Comparison of ENCODE assay signal across 17 mouse cellular contexts in the genomic region with DNA sequence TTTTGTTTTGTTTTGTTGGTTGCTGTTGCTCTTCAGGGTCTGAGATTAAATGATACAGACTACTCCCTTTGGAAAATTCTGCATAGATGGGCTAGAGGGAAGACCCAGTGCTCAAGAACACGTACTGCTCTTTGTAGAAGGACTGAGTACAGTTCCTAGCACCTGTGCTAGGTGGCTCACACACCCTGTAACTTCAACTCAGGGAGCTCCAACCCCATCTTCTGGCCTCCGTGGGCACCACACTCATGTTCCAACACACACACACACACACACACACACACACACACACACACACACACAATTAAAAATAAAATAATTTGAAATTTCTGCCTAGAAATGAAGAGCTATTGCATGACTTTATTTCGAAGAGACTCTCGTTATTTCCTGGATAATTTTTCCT. TPM values are rescaled to one million over a fixed set of nuclear protein-coding genes. Genes with fewer than 3 reads are reported as not detected.
DNase-seq lines count a peak whose midpoint lies in the region; ATAC-seq and TF ChIP-seq lines count a peak whose summit lies in the region.
"Had no signal": no experiment of that assay in that cellular context is flagged by ENCODE, and none has a peak within 500 bp of the region (broad histone marks: within the 10 kb centered on the region; RNA-seq: fewer than 3 reads in every experiment).

No protein-coding gene starts in this region.

- H3K27ac ChIP-seq in heart, embryonic 15.5 days, result 0 out of 2 replicates have a peak overlapping the region, but pooled peaks have one; percentile 65
- no peak overlapping the region for H3K27ac ChIP-seq in neural tube, embryonic 12.5 days
- H3K27ac ChIP-seq in midbrain, embryonic 11.5 days (ENCODE audit: low read depth, low read length), result peak overlapping the region; percentile 79; the same call in 1 of the 2 replicates
- H3K27ac ChIP-seq in layer of hippocampus, adult 2 months, result no peak overlapping the region
- H3K27ac ChIP-seq: intestine, embryonic 15.5 days; kidney, embryonic 15.5 days; liver, embryonic 14.5 days; macrophage had no signal

- no peak overlapping the region for H3K4me3 ChIP-seq in heart, embryonic 15.5 days
- no peak overlapping the region for H3K4me3 ChIP-seq in neural tube, embryonic 12.5 days
- H3K4me3 ChIP-seq in midbrain, embryonic 11.5 days (ENCODE audit: low read depth, low read length), result no peak overlapping the region
- H3K4me3 ChIP-seq in layer of hippocampus, adult 2 months, result no peak overlapping the region
- H3K4me3 ChIP-seq: embryonic facial prominence, embryonic 13.5 days; intestine, embryonic 15.5 days; kidney, embryonic 15.5 days; lung, embryonic 15.5 days had no signal

- no peaks in the 10 kb centered on the region for H3K27me3 ChIP-seq in heart, embryonic 15.5 days
- H3K27me3 ChIP-seq in neural tube, embryonic 12.5 days (replicated peaks), result peaks cover 7% of the 10 kb centered on the region; the same call in 1 of the 2 replicates
- peaks cover 4% of the 10 kb centered on the region for H3K27me3 ChIP-seq in midbrain, embryonic 11.5 days (ENCODE audit: control insufficient read depth, insufficient read depth, low read length)
- H3K27me3 ChIP-seq: embryonic facial prominence, embryonic 13.5 days; intestine, embryonic 15.5 days; kidney, embryonic 15.5 days; lung, embryonic 15.5 days had no signal

- no peak for ATAC-seq in heart, embryonic 15.5 days (replicated peaks; ENCODE audit: insufficient number of reproducible peaks, insufficient read depth, low FRiP score, low read depth)
- 0 out of 2 replicates have a peak, but pooled peaks have one; percentile 15 for ATAC-seq in neural tube, embryonic 12.5 days (ENCODE audit: low FRiP score, low read depth)
- ATAC-seq in midbrain, embryonic 11.5 days (ENCODE audit: low FRiP score), result peak; percentile 62
- ATAC-seq: intestine, embryonic 15.5 days had no signal

- no peak for DNase-seq in heart, postnatal 4 days
- no peak for DNase-seq in neural tube, embryonic 10.5 days (ENCODE audit: extremely low spot score, low spot score)
- DNase-seq in midbrain, embryonic 11.5 days (ENCODE audit: low spot score, missing footprints), result no peak
- DNase-seq in left cerebral cortex, postnatal 14 days (ENCODE audit: low spot score in 2 of 2), result no peak
- DNase-seq in layer of hippocampus, adult 2 months (ENCODE audit: low spot score in 2 of 2), result no peak
- DNase-seq: adrenal gland, adult 2 months; right cerebral cortex, postnatal 14 days; spleen, adult 18-20 months; thymus, postnatal 36 days had no signal

- 81% methylated on average over 4 of the region's 4 CpGs for WGBS in heart, embryonic 15.5 days
- 62% methylated on average over 4 of the region's 4 CpGs for WGBS in neural tube, embryonic 12.5 days
- 59% methylated on average over 4 of the region's 4 CpGs for WGBS in midbrain, embryonic 11.5 days

- no peaks in the 10 kb centered on the region for H3K9me3 ChIP-seq in heart, embryonic 15.5 days (replicated peaks)
- peaks cover 7% of the 10 kb centered on the region; the same call in 1 of the 2 replicates for H3K9me3 ChIP-seq in neural tube, embryonic 12.5 days
- H3K9me3 ChIP-seq in midbrain, embryonic 11.5 days (ENCODE audit: control insufficient read depth, low read length), result peaks cover 6% of the 10 kb centered on the region; the same call in 1 of the 2 replicates
- H3K9me3 ChIP-seq: embryonic facial prominence, embryonic 13.5 days; intestine, embryonic 15.5 days; kidney, embryonic 15.5 days; lung, embryonic 15.5 days had no signal

- no peaks in the 10 kb centered on the region for H3K36me3 ChIP-seq in heart, embryonic 15.5 days
- no peaks in the 10 kb centered on the region for H3K36me3 ChIP-seq in neural tube, embryonic 12.5 days
- H3K36me3 ChIP-seq in midbrain, embryonic 11.5 days (ENCODE audit: control insufficient read depth, insufficient read depth, low read length), result no peaks in the 10 kb centered on the region
- H3K36me3 ChIP-seq: embryonic facial prominence, embryonic 13.5 days; intestine, embryonic 15.5 days; kidney, embryonic 15.5 days; lung, embryonic 15.5 days had no signal

- no peak overlapping the region for H3K4me2 ChIP-seq in heart, embryonic 15.5 days
- H3K4me2 ChIP-seq in neural tube, embryonic 12.5 days (replicated peaks), result no peak overlapping the region
- H3K4me2 ChIP-seq in midbrain, embryonic 11.5 days, result no peak overlapping the region
- H3K4me2 ChIP-seq: intestine, embryonic 15.5 days; kidney, embryonic 15.5 days; lung, embryonic 15.5 days had no signal

- no peak overlapping the region for H3K9ac ChIP-seq in heart, embryonic 15.5 days
- H3K9ac ChIP-seq in neural tube, embryonic 12.5 days, result no peak overlapping the region
- no peak overlapping the region for H3K9ac ChIP-seq in midbrain, embryonic 11.5 days (ENCODE audit: low read length)
- H3K9ac ChIP-seq: intestine, embryonic 15.5 days; kidney, embryonic 15.5 days; liver, embryonic 14.5 days; lung, embryonic 15.5 days had no signal

- TF ChIP-seq CTCF in layer of hippocampus, adult 2 months (conservative IDR thresholded peaks at IDR 0.05), result no peak

- H3K4me1 ChIP-seq in heart, embryonic 15.5 days (replicated peaks), result peaks cover 22% of the 10 kb centered on the region
- H3K4me1 ChIP-seq in neural tube, embryonic 12.5 days, result peaks cover 14% of the 10 kb centered on the region
- H3K4me1 ChIP-seq in midbrain, embryonic 11.5 days (ENCODE audit: control insufficient read depth, insufficient read depth, low read length), result peaks cover 11% of the 10 kb centered on the region
- H3K4me1 ChIP-seq: intestine, embryonic 15.5 days had no signal

- intact Hi-C loops in left cerebral cortex, postnatal 14 days (cut with DNase I), result no loop called here

RNA-seq across cellular contexts. Expression of gene Echdc3, which starts 47.8 kb away (rescaled TPM):
- 9.2 TPM in 2 replicates for polyA plus RNA-seq in heart, embryonic 15.5 days (2015; fragmentation: Nextera tagmentation; extraction: Ambion mirVana)
- total RNA-seq in heart, postnatal 4 days (2021), result 10 to 100 TPM in 1 of 2 experiments, 1 to 10 TPM in 1; 9.9 to 12.2 TPM
- polyA plus RNA-seq in neural tube, embryonic 12.5 days (2016; fragmentation: Nextera tagmentation; extraction: Ambion mirVana), result 1.5 and 1.9 TPM in 2 replicates
- polyA plus RNA-seq in midbrain, embryonic 11.5 days (2014; fragmentation: Nextera tagmentation; extraction: Ambion mirVana), result 2.2 and 2.8 TPM in 2 replicates
- total RNA-seq in left cerebral cortex, postnatal 14 days (2021), result under 1 TPM; 0.37 to 0.70 TPM
- total RNA-seq in layer of hippocampus, adult 2 months (2021), result under 1 TPM; 0.69 to 0.72 TPM

Comparison
In these comparisons a context has a peak if more than half of its experiments do, and no peak if none do; other contexts are left out.
1. H3K27ac ChIP-seq: peak in heart, embryonic 15.5 days (single experiment) and midbrain, embryonic 11.5 days (single experiment); none in neural tube, embryonic 12.5 days (single experiment) and layer of hippocampus, adult 2 months (single experiment).
2. RNA of gene Echdc3, which starts 47.8 kb away (total RNA-seq): 9.9 to 12.2 TPM in heart, postnatal 4 days; 0.69 to 0.72 TPM in layer of hippocampus, adult 2 months and 0.37 to 0.70 TPM in left cerebral cortex, postnatal 14 days; every median in the first group is over 4 times any median in the second.